Mouse (Mus musculus) embryo, embryonic 11 days (tissue): ENCODE data around the gene Prelp.
A peak's percentile ranks its signal among the peaks of the same experiment; 100 is the strongest.

ENCODE experiments used
- DNase-seq: peaks from one replicate; pipeline ENCODE4 v3.0.0-alpha.2; 2015

The Prelp gene

DNA sequence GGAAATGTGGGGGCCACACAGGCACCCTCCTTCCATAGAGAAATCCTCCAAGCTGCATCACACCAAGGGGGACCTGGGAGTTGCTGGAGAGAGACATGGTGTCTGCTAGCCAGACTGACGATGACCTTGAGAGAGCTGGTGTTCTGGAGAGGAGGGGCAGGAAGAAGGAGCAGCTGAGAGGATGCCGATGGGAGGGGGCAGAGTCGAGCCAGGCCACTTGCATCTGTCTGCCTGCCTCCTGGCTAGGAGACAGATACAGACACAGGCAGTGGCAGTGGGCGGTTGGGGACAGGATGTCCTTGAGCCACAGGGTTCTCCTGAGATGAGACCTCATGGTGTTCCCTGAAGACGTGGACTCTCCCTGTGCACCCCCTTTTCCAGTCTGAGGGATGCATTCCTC lies 29.7 kb downstream of the Prelp start:
- peak; percentile 60 for DNase-seq

DNA sequence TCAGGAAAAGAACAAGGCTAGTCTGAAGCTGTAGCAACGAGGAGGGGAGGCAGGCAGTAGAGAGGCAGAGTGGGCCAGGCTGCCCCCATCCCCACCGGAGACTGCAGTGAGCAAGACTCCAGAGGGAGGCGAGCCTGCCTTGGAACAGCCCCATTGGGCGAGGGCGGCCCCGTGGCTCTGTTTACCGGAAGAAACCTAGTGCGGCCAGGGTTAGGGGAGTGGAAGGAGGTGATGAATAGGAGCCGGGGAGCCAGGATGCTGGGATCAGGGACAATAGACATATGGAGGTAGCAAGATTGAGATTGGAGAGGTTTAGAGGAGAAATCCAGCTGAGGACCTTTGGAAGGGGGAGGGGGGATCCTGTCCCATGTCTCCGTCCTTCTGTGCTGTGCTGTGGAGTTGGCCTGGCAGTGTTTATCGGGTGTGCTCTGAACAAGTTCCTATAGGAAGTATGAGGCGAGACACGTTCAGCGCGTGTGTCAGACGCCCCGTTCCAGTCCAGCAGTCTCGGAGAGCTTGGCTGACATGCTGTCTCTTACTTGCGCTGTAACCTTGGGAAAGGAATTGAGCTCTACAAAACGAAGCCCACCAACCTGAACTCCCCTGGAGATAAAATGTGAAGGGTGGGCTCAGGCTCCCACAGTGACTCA lies 31.1 kb downstream of the Prelp start:
- DNase-seq = peak; percentile 68

- DNase-seq = no peak
Measured at GRCm38 (mm10) chr1:133887538-133888250, 33.5 kb downstream of the Prelp start.

DNA sequence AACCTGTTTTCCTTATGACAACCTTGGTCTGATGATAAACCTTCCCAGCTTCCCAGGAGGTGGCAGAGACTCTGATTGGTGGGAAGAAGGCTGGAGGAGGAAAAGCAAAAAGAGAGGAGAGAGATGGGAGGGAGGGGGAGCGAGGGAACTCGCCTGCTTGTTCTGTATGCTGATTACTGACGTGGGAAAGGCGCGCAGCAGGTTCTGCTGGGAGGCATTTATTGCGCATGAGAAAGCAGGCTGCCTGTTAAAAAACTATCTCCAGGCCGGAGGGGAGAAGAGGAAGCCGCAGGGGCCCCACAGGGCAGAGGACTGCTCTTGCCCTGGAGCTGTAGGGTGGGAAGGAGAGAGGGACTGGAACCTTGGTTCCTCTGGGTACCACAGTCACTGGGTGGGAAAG lies 34.2 kb downstream of the Prelp start:
- peak; percentile 65 for DNase-seq

DNA sequence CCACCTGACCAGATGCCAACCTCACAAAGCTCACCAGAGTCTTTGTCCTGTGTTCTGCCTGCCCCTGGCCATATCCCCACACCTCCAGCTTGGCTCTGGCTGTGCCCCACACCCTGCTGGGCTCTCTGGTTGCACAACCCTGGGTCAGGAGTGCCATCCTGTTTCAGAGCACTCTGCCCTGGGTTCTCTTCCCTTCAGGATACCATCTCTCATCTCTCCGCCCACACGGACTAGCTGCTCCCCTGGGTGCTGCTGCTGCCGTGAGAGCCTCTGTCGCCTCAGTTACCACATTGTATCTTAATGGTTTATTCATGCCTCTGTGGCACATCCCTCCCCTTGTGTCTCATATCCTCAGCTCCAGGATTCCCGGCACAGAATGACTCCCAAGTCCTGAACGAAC lies 34.8 kb downstream of the Prelp start:
- no peak for DNase-seq

GRCm38 (mm10) chr1:133885811-133886210 lies 35.4 kb downstream of the Prelp start:
- no peak for DNase-seq

DNA sequence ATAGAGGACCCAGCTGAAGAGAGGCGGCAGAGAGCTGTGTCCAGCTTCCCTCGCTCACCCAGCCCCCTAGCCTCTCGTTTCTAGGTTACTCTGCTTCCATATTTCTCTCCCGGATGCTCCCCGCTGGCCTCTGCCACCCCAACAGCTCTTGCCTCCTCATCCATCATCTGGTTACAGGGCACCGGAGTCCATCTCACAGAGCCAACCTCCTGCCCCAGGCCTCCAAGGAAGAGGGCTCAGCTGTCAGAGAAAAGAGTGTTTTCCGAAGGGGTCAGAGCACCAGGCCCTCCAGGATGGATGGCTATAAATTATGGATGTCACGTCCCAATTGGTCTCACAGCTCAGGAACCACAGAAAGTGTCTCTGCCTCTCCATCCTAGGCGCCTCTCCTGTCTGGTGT lies 36.5 kb downstream of the Prelp start:
- DNase-seq = peak; percentile 54

GRCm38 (mm10) chr1:133884090-133884489 lies 37.1 kb downstream of the Prelp start:
- no peak for DNase-seq

DNA sequence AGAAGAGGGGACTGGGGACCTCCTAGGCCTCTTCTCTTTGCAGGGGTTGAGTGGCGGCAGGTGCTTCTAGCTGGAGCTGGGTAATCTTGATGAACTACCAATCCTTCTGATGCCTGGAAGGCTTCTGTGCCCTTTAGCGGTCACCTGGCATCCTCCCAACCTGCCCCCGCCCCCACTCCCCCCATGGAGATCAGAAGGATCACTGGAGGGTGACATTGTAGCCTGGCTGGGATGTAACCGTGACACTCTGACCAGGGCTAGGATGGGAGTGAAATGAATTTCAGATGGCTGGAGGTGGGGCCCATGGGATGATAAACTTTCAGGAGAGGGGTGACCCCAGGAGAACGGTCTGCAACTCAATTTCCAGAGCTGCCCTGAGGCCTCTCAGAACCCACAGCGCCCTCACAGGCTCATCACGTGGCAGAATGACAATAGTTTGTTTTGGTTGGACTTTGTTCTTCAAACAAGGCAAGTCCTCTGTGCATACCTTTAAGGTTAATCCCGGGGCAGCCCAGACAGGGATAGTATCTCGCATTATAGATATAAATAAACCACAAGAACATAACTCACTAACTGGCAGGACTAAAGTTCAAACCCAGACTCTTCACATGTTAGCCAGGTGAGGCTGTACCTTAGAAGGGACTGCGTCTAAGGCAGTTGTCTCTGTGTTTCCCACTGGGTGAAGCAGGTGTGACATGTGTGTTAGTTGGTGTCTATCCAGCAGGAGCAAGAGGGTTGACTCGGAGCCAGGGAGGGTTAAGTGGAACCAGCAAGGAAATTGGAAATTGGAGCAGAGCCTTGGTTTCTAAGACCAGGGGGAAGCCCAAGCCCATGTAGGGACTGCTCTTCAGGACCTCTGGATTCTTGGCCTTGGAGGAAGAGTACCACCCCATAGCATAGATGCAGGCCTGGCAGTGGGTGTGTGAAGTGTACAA lies 38.7 kb downstream of the Prelp start:
- no peak for DNase-seq

DNA sequence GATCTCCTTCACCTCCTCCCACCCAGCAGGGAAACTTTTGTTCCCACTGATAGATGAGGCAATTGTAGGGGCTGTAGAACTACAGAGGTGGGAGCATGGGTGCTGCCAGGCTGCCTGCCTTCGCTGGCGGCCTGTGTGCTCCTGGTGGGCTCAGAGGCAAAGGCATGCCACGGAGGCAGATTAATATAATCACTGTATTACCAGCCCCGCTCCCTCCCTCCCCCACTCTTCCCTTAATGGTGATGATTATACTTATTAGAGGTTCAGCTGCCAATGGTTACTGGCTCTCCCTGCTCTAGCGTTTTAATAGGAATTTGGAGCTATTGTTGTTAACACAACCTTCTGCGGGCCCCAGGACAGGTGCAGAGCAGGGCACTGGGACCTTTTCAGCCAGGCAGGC lies 39.4 kb downstream of the Prelp start:
- no peak for DNase-seq

DNA sequence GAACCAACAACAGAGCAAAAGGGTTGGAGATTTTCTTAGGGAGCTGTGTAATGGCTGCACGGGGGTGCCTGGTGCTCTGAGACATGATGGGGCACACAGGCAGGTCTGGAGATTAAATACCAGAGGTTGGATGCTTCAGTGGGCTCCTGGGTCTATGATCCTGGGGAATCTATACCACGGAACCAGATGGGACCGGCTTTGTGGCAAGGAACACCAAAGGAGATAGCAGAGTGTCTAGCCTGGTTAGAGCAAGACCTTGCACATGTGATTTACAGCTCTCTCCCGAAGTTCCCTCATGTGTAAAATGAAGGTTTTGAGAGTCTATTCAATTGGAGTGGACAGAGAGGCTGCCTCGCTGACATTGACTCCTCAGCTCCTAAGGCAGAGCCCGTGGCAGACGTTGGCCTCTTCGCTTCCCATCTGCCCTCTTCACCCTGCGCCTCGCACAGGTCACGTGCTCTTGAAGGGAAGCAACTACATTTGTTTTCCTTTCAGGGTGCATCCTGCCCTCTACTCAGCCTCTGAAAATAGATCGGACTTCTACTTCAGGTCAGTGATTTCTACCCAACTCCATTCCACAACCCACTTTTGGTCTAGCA lies 42.3 kb downstream of the Prelp start:
- peak; percentile 45 for DNase-seq

DNA sequence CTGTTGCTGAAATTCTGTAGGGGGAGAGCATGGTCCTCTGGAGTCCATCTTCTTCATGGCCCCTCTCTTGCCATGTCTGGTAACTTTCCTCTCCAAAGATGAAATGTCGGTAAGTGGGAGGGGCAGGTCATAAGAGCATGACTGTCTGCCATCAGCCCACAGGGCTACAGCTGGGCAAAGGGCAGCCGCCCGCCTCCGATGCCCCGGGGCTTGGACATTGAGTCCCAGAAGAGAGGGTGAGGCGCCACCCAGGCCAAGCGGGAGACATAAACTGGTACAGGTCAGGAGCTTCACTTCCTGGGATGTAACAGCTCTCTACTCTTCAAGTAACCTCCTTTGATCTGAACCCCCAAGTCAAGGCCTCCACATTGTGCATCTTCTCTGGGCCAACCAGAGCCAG lies 44.3 kb downstream of the Prelp start:
- no peak for DNase-seq

DNA sequence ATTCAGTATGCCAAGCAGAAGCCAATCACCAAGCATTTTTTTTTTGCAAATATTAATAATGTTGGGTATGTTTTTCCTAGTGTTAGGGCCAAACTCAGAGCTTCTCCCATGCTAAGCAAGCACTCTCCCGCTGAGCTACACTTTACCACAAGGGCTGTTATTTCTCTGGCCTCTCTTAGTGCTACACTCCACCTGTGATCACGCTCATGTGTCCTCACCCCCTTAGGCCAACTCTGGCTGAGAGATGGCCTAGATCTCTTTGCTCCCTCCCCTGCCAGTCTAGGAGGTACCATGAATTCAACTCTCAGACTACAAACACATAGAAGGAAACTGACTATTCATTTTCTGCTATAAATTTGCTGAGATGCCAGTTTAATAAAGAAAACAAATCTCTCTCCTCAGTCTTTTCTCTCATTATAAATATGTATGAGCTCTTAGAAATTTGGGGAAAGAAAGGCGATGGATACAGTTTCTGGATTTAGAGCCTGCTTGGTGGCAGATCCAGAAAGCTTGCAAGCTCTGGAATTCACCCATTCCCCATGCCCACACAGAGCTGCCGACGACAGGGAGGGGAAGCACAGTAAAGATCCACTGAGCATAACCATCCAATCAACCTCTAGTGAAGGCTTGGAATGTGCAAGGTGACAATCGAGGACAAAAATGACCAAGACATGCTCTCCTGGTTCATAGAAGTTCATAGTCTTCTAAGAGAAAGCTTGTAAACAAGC lies 48.0 kb downstream of the Prelp start:
- no peak for DNase-seq

DNA sequence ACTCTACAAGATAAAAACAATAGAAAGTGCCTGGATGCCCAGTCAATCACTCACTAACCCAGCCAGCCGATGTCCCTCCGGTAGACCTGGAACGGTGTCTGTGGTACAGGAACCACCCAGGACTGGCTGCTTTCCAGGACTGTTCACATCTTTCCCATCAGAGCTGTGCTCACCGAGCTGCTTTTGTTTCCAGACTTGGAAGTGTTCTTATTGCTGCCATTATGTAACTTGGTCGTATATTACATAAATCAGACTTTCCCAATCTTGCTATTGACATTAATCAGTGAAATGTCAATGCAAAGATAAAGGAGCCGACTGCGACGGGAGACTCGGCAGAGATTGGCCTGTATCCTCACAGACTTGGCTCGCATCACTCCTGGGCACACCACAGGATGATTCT lies 50.0 kb downstream of the Prelp start:
- no peak for DNase-seq

GRCm38 (mm10) chr1:133869221-133869620 lies 52.0 kb downstream of the Prelp start:
- DNase-seq = no peak

DNA sequence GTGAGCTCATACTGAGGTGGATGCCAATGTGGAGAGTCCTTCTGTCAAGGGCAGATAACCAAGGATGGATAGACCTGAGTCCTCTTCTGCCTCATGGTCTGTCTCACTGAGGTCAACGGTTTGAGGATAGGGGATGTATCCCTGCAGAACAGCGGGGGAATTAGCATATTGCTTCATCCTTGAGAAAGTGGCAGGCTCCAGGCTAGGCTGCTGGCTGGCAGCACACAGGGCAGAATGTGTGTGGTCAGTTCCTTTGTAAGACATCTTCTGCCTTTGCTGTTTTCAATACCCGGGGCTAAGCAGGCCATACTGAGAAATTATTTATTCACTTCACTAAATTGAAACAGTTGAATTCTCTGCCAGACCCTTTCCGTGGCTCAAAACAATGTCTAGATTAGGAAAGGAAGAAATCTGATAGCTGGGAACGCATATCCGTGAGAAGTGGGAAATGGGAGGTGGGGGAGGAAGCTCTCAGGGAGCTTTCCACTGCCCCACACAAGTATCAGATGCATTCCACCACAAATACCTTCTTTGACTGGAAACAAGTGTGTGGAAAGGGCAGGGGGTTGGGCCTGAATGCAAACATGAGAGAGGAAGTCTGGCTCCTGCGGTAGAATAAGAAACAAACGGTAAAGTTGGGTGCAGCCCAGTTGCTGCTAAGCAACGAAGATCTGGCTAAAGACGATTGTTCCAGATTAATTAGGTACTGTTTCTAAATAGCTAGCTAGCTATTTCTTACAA lies 57.8 kb downstream of the Prelp start:
- DNase-seq = no peak

DNA sequence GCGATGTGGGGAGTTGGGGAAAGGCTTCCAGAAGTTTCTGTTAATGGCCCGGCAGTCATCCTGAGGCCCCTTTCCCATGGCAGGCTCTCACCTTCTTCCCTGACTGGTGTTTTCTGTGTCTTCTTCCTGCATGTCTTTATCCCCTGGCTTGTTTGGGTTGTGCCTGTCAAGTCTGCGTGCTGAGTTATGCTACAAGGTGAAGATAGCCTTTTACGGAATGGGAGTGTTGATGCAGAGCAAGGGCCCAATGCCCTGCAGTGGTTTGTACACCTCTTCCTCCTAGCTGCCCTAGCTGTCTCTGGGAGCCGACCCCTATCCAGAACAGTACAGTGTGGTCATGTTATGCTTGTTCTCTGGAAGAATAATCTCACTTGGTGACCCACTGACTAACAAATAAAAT lies 60.2 kb downstream of the Prelp start:
- no peak for DNase-seq
